Mouse (Mus musculus) C2C12 (cell line): Measurements from ENCODE around the gene Klhdc4.

Source experiments
- CEBPB ChIP-seq: IDR thresholded peaks from one replicate; pipeline ENCODE4 v1.6.1; 2011; ENCODE audit warnings: low read depth, mild to moderate bottlenecking, control low read depth, moderate library complexity
- CTCF ChIP-seq: IDR thresholded peaks from one replicate; pipeline ENCODE4 v1.5.1; 2011; ENCODE audit not compliant: control insufficient read depth, insufficient read depth, insufficient read length
- MAX ChIP-seq: IDR thresholded peaks from one replicate; pipeline ENCODE4 v1.6.1; 2011; ENCODE audit warnings: mild to moderate bottlenecking, control low read depth
- MYOD1 ChIP-seq: IDR thresholded peaks from one replicate; pipeline ENCODE4 v1.6.1; 2011; ENCODE audit warnings: low read depth; ENCODE audit not compliant: control insufficient read depth, insufficient read length
- MYOG ChIP-seq: IDR thresholded peaks from one replicate; pipeline ENCODE4 v1.6.1; 2011; ENCODE audit not compliant: control insufficient read depth, insufficient read length; ENCODE audit errors: extremely low read depth
- USF1 ChIP-seq: IDR thresholded peaks from one replicate; pipeline ENCODE4 v1.6.1; 2011; ENCODE audit warnings: low read depth, mild to moderate bottlenecking, control low read depth, moderate library complexity

DNA sequence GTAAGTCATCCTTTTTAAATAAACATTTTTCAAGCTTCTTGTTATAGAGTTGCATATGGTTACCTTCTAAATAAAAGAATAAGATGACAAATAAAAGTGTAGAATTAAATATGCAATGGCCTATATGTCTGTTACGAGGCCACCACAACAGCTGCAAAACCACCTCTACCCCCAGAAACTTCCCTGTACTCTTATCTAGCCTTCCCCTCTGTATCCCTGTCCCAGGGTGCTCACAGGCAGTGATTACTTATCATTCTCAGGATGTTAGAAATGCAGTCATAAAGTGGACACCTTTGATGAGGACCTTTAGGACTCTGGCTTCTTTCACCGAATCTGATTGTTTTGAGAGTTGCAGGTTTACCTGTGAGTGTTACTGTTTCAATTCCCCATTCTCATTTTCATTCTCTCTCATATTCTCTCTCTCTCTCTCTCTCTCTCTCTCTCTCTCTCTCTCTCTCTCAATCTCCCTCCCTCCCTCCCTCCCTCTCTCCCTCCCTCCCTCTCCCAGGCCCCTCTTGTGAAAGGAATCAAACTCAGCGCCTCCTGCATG is 13.9 kb upstream of the Klhdc4 start:
- TF ChIP-seq USF1 (no peak), CTCF (no peak), MAX (no peak), CEBPB (no peak), MYOG (no peak), MYOD1 (no peak)
